Mouse (Mus musculus) cerebellum, adult 11-12 months (tissue): ENCODE measurements around the gene Emx1.
"Not testable (repeated sequence)": the region's sequence is repeated elsewhere in the genome, so short reads cannot be mapped to it uniquely, and the experiment has no call there.

Experiments
- DNase-seq: peaks from one replicate; pipeline ENCODE4 v3.0.0; 2022

The Emx1 gene

GRCm38 (mm10) chr6:85187340-85188211 lies at the start of gene Emx1:
Gene Emx1 (plus strand): TSS chr6:85187438.
- no peak for DNase-seq

GRCm38 (mm10) chr6:85139534-85139933 lies 47.7 kb upstream of the Emx1 start:
- DNase-seq = no peak

GRCm38 (mm10) chr6:85141013-85141412 lies 46.2 kb upstream of the Emx1 start:
- not testable (repeated sequence) for DNase-seq

GRCm38 (mm10) chr6:85144466-85144865 lies 42.8 kb upstream of the Emx1 start:
- no peak for DNase-seq

GRCm38 (mm10) chr6:85147636-85148035 lies 39.6 kb upstream of the Emx1 start:
- no peak for DNase-seq

GRCm38 (mm10) chr6:85150386-85150785 lies 36.9 kb upstream of the Emx1 start:
- DNase-seq = peak; percentile 58

GRCm38 (mm10) chr6:85153970-85154540 lies 33.2 kb upstream of the Emx1 start:
- DNase-seq = peak; percentile 72

GRCm38 (mm10) chr6:85154861-85155528 lies 32.2 kb upstream of the Emx1 start:
- no peak for DNase-seq

- not testable (repeated sequence) for DNase-seq
Observed at GRCm38 (mm10) chr6:85156551-85156950, 30.7 kb upstream of the Emx1 start.

- DNase-seq = not testable (repeated sequence)
Observed at GRCm38 (mm10) chr6:85158040-85158804, 29.0 kb upstream of the Emx1 start.

GRCm38 (mm10) chr6:85159092-85159760 lies 28.0 kb upstream of the Emx1 start:
- not testable (repeated sequence) for DNase-seq

GRCm38 (mm10) chr6:85160201-85160923 lies 26.9 kb upstream of the Emx1 start:
- no peak for DNase-seq

GRCm38 (mm10) chr6:85165440-85165921 lies 21.8 kb upstream of the Emx1 start:
- DNase-seq = no peak

- DNase-seq = no peak
Observed at GRCm38 (mm10) chr6:85179569-85179968, 7.7 kb upstream of the Emx1 start.

GRCm38 (mm10) chr6:85180036-85180435 lies 7.2 kb upstream of the Emx1 start:
- DNase-seq = no peak

GRCm38 (mm10) chr6:85183951-85184350 lies 3.3 kb upstream of the Emx1 start:
- no peak for DNase-seq

GRCm38 (mm10) chr6:85186033-85186743 lies 1.1 kb upstream of the Emx1 start:
- DNase-seq = no peak

- no peak for DNase-seq
Observed at GRCm38 (mm10) chr6:85186744-85187059, 536 bp upstream of the Emx1 start.

GRCm38 (mm10) chr6:85188256-85189110 lies 1.2 kb downstream of the Emx1 start:
- no peak for DNase-seq

GRCm38 (mm10) chr6:85189361-85189760 lies 2.1 kb downstream of the Emx1 start:
- DNase-seq = no peak
